In genomic region chr14:55338500-55338899, GRCm38 (mm10) we compare ENCODE assay signal across 12 mouse cellular contexts.
A peak's percentile ranks its signal among the peaks of the same experiment; 100 is the strongest.
DNase-seq lines count a peak whose midpoint lies in the region; ATAC-seq and TF ChIP-seq lines count a peak whose summit lies in the region.
"Had no signal": no experiment of that assay in that cellular context is flagged by ENCODE, and none has a peak within 500 bp of the region (broad histone marks: within the 10 kb centered on the region; RNA-seq: fewer than 3 reads in every experiment).

No protein-coding gene starts in this region.

- no peak overlapping the region for H3K9ac ChIP-seq in embryonic facial prominence, embryonic 15.5 days
- H3K9ac ChIP-seq: hindbrain, embryonic 13.5 days had no signal

- H3K27me3 ChIP-seq in embryonic facial prominence, embryonic 15.5 days, result no peaks in the 10 kb centered on the region
- H3K27me3 ChIP-seq: CH12.LX; hindbrain, embryonic 13.5 days had no signal

- H3K9me3 ChIP-seq in embryonic facial prominence, embryonic 15.5 days (replicated peaks), result no peaks in the 10 kb centered on the region
- H3K9me3 ChIP-seq: hindbrain, embryonic 13.5 days had no signal

- ATAC-seq in embryonic facial prominence, embryonic 15.5 days (ENCODE audit: insufficient number of reproducible peaks, low FRiP score, low TSS enrichment, low read depth), result no peak

- TF ChIP-seq CTCF in gastrocnemius, adult 2 months (IDR thresholded peaks at IDR 0.05), result no peak
- no peak for TF ChIP-seq CTCF in left cerebral cortex, adult 2 months (IDR thresholded peaks at IDR 0.05)

- DNase-seq in gastrocnemius, adult 2 months, result no peak
- no peak for DNase-seq in gastrocnemius, postnatal 36 days
- no peak for DNase-seq in left cerebral cortex, adult 2 months (ENCODE audit: extremely low spot score in 1 of 2, low spot score in 2 of 2)
- DNase-seq in left cerebral cortex, adult 18-20 months (ENCODE audit: low spot score in 2 of 2), result no peak
- peak; percentile 16 for DNase-seq in Muller cell, postnatal 12 days (ENCODE audit: inconsistent ontology term)
- no peak for DNase-seq in ovary, adult 18-20 months (ENCODE audit: low spot score)
- DNase-seq: adrenal gland, postnatal 25 days; gastrocnemius, postnatal 10 days; kidney, adult 9 months had no signal

- intact Hi-C loops in gastrocnemius, adult 2 months (cut with DNase I), result no loop called here
- intact Hi-C loops in gastrocnemius, postnatal 36 days (cut with DNase I), result no loop called here
- intact Hi-C loops in left cerebral cortex, adult 2 months (cut with DNase I), result no loop called here

- no peak overlapping the region for H3K4me2 ChIP-seq in embryonic facial prominence, embryonic 15.5 days (replicated peaks)
- H3K4me2 ChIP-seq: hindbrain, embryonic 13.5 days had no signal

- peaks cover 3% of the 10 kb centered on the region; the same call in 1 of the 2 replicates for H3K4me1 ChIP-seq in embryonic facial prominence, embryonic 15.5 days

- 39% methylated on average over 7 of the region's 7 CpGs for WGBS in embryonic facial prominence, embryonic 15.5 days

- H3K36me3 ChIP-seq in embryonic facial prominence, embryonic 15.5 days, result no peaks in the 10 kb centered on the region
- H3K36me3 ChIP-seq: hindbrain, embryonic 13.5 days had no signal

- no peak overlapping the region for H3K4me3 ChIP-seq in gastrocnemius, adult 2 months
- H3K4me3 ChIP-seq in left cerebral cortex, adult 2 months, result no peak overlapping the region
- H3K4me3 ChIP-seq in embryonic facial prominence, embryonic 15.5 days (replicated peaks), result no peak overlapping the region
- H3K4me3 ChIP-seq: hindbrain, embryonic 13.5 days had no signal

- H3K27ac ChIP-seq in gastrocnemius, adult 2 months, result peak overlapping the region; percentile 67
- peak overlapping the region; percentile 55 for H3K27ac ChIP-seq in left cerebral cortex, adult 2 months
- peak overlapping the region; percentile 55 for H3K27ac ChIP-seq in embryonic facial prominence, embryonic 15.5 days (replicated peaks)
